Mouse (Mus musculus) gastrocnemius, adult 18-20 months (tissue): ENCODE data around the gene Ugt8a. TPM values are rescaled to one million over a fixed set of nuclear protein-coding genes. Genes with fewer than 3 reads are reported as not detected.

Experiments used
- DNase-seq: peaks from one replicate; pipeline ENCODE4 v3.0.0; 2021; ENCODE audit warnings: low spot score
- total RNA-seq, 2 experiments: library from RNA; stranded (reverse); gene quantifications; 2 replicates each; pipeline ENCODE4 v1.2.3; 2021

Ugt8a gene
- total RNA-seq, 2 experiments from 2014 or later, result 0.73 to 0.85 TPM

DNA sequence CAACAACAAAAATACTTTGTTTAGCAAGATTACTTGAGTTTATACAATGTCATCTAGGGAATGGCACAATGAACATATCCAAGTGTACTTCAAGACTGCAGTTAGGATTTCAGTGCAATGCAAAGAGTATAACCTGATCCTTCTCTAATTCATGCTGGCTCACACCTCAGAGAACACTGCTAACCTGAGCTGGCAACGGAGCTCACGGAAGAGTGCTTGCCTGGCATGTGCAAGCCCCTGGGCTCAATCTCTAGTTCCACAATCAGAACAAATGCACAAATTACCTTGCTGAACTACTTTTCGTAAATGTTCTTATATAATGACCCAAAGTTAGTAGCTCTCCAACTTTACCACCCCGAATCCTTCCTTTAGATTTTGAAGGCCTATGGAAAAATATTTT, 68.5 kb downstream of the Ugt8a start:
- DNase-seq, result no peak

DNA sequence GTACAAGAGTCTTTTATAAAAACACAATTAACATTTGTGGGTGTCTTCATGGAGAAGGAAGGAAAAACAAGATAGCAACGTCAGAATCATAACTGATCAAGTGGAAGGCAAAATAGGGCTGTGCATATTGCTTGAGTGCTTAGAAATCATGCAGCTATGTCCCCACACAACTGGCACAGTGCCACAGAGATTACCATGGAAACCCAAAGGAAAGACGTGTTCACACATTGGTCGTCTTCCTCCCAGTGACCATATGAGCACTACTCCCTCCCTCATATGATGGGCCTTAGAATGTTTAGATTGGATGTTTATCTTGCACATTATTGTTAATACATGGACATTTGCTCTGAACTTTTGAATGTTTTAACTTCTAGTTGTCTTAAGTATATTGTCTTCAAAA, 76.8 kb downstream of the Ugt8a start:
- no peak for DNase-seq

DNA sequence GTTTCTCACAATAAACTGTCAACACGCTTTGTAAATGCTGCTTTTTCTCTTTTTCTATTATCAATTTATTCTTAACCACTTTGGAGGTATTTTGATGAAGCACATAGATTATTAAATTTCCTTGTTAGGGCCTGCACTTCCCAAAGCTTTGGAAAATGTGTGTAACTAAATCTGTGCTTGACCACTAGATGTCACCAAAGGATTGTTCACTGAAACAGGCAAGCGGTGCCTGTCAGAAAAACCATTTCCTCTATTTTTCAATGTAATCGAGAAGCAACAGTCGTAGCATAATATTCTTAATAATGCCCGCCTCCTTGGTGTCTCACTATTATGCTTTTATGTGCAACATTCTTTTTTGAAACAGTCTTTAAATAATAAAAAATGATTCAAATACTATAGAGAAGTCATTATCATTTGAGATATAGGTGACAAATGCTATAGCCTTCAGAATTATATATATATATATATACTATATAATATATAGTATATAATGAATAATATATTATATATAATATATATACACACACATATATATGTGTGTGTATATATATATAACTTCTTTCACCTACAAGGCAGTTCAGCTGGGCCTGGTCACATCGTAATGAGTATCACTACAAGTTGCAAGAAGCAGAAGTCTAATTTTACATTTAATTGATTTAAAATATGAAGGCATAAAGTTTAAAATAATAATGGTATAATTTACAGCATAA, 89.1 kb downstream of the Ugt8a start:
- peak; percentile 29 for DNase-seq

DNA sequence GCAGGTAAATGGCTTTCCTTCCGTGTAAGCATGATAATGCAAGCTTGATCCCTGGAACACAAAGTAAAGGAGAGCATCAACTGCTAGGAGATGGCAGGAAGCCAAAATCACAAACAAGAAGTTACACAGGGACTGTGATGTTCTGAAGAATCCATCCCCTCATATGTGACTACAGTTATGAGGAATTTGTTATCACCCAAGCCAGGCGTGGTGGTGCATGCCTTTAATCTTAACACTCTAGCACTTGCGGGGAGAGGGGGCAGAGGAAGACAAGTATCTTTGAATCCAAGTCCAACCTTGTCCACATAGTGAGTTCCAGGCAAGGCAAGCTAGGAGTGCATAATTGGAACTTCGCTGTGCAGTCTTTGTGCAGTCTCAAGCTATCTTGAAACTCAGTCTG, 110.4 kb downstream of the Ugt8a start:
- DNase-seq, result no peak

DNA sequence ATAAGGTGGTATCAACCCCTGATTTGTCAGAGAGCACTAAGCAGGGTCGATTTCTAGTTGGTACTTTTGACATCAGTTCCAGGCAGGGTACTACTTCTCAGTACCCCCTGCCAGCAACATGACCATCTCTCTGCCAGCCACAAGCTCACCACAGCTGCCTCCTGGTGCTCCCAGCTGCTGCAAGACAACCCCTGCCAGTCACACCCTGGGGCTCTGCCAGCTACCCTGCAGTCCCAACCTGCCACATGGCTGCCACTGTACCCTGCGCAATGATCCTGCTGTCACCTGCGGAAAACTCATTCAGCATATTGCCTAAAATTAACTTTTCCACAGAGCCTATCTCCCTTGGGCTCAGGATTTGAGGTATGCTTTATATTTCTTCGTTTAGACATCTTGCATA, 111.2 kb downstream of the Ugt8a start:
- DNase-seq, result peak; percentile 12

DNA sequence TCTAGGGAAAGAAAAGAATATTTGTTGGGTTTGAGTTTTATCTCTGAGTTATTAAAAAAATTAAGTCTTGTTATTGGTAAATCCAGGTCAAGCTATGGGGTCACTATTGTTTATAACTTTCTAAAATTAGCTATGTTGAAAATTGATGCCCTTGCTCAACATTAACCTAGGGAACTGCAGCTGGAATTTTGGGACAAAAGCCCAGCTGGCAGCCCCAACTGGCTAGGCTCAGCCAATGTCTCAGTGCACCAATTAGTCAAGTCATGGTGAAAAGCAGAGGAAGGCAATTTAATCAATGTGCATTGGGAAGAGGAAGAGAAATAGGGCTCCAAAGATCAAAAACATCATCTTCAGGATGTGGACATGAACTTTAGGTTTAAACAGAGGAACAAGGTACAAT, 118.7 kb downstream of the Ugt8a start:
- peak; percentile 16 for DNase-seq
